In genomic region chr1:162188744-162189143, GRCm38 (mm10) we compare ENCODE assay signal across 25 mouse cellular contexts.
A peak's percentile ranks its signal among the peaks of the same experiment; 100 is the strongest.
DNase-seq lines count a peak whose midpoint lies in the region; ATAC-seq and TF ChIP-seq lines count a peak whose summit lies in the region.
"Had no signal": no experiment of that assay in that cellular context is flagged by ENCODE, and none has a peak within 500 bp of the region (broad histone marks: within the 10 kb centered on the region; RNA-seq: fewer than 3 reads in every experiment).

No protein-coding gene starts in this region.

- ATAC-seq in intestine, embryonic 14.5 days (replicated peaks; ENCODE audit: low FRiP score, low TSS enrichment, low read depth) = no peak
- no peak for ATAC-seq in intestine, postnatal 0 days
- no peak for ATAC-seq in embryonic facial prominence, embryonic 12.5 days (ENCODE audit: insufficient number of reproducible peaks, insufficient read depth, low FRiP score, low TSS enrichment)
- no peak for ATAC-seq in limb, embryonic 15.5 days (ENCODE audit: insufficient number of reproducible peaks, low FRiP score, low TSS enrichment, low read depth)
- ATAC-seq: CD4-positive, CD25-positive, alpha-beta regulatory T cell, adult 4 months; forebrain, postnatal 0 days; midbrain, embryonic 13.5 days had no signal

- H3K27ac ChIP-seq in intestine, embryonic 14.5 days (ENCODE audit: low read depth) = 0 out of 2 replicates have a peak overlapping the region, but pooled peaks have one; percentile 96
- no peak overlapping the region for H3K27ac ChIP-seq in intestine, postnatal 0 days (ENCODE audit: low read depth, low read length)
- H3K27ac ChIP-seq in embryonic facial prominence, embryonic 12.5 days = peak overlapping the region; percentile 97
- peak overlapping the region; percentile 93 for H3K27ac ChIP-seq in limb, embryonic 10.5 days
- peak overlapping the region; percentile 95; the same call in 1 of the 2 replicates for H3K27ac ChIP-seq in limb, embryonic 15.5 days
- H3K27ac ChIP-seq: forebrain, embryonic 12.5 days; hindbrain, embryonic 12.5 days; lung, embryonic 15.5 days; midbrain, embryonic 13.5 days; neural tube, embryonic 13.5 days had no signal

- no peaks in the 10 kb centered on the region for H3K36me3 ChIP-seq in intestine, embryonic 14.5 days (ENCODE audit: control insufficient read depth, insufficient read depth, low read length)
- no peaks in the 10 kb centered on the region for H3K36me3 ChIP-seq in intestine, postnatal 0 days (ENCODE audit: control insufficient read depth, insufficient read depth)
- H3K36me3 ChIP-seq in embryonic facial prominence, embryonic 12.5 days = no peaks in the 10 kb centered on the region
- H3K36me3 ChIP-seq in limb, embryonic 10.5 days = no peaks in the 10 kb centered on the region
- H3K36me3 ChIP-seq in limb, embryonic 15.5 days = no peaks in the 10 kb centered on the region
- H3K36me3 ChIP-seq: forebrain, embryonic 12.5 days; hindbrain, embryonic 12.5 days; kidney, embryonic 15.5 days; lung, embryonic 15.5 days; midbrain, embryonic 13.5 days; neural tube, embryonic 13.5 days had no signal

- H3K4me3 ChIP-seq in intestine, embryonic 14.5 days (ENCODE audit: low read depth, low read length) = no peak overlapping the region
- H3K4me3 ChIP-seq in intestine, postnatal 0 days (ENCODE audit: low read depth, low read length) = no peak overlapping the region
- H3K4me3 ChIP-seq in embryonic facial prominence, embryonic 12.5 days = no peak overlapping the region
- no peak overlapping the region for H3K4me3 ChIP-seq in limb, embryonic 10.5 days
- H3K4me3 ChIP-seq in limb, embryonic 15.5 days = no peak overlapping the region
- H3K4me3 ChIP-seq: forebrain, embryonic 12.5 days; hindbrain, embryonic 12.5 days; kidney, embryonic 15.5 days; lung, embryonic 15.5 days; midbrain, embryonic 13.5 days; neural tube, embryonic 13.5 days had no signal

- H3K9me3 ChIP-seq in intestine, embryonic 14.5 days (ENCODE audit: control insufficient read depth, low read length) = no peaks in the 10 kb centered on the region
- H3K9me3 ChIP-seq in intestine, postnatal 0 days (ENCODE audit: control insufficient read depth) = no peaks in the 10 kb centered on the region
- H3K9me3 ChIP-seq in embryonic facial prominence, embryonic 12.5 days = no peaks in the 10 kb centered on the region
- H3K9me3 ChIP-seq in limb, embryonic 10.5 days (replicated peaks) = no peaks in the 10 kb centered on the region
- no peaks in the 10 kb centered on the region for H3K9me3 ChIP-seq in limb, embryonic 15.5 days
- H3K9me3 ChIP-seq: forebrain, embryonic 12.5 days; hindbrain, embryonic 12.5 days; kidney, embryonic 15.5 days; lung, embryonic 15.5 days; midbrain, embryonic 13.5 days; neural tube, embryonic 13.5 days had no signal

- no peaks in the 10 kb centered on the region for H3K27me3 ChIP-seq in intestine, embryonic 14.5 days (replicated peaks; ENCODE audit: control insufficient read depth, insufficient read depth, low read length)
- H3K27me3 ChIP-seq in intestine, postnatal 0 days (replicated peaks; ENCODE audit: control insufficient read depth, insufficient read depth, low read length) = no peaks in the 10 kb centered on the region
- H3K27me3 ChIP-seq in embryonic facial prominence, embryonic 12.5 days = no peaks in the 10 kb centered on the region
- H3K27me3 ChIP-seq in limb, embryonic 10.5 days (ENCODE audit: low read depth, poor library complexity, severe bottlenecking) = no peaks in the 10 kb centered on the region
- H3K27me3 ChIP-seq in limb, embryonic 15.5 days = no peaks in the 10 kb centered on the region
- H3K27me3 ChIP-seq: forebrain, embryonic 12.5 days; kidney, embryonic 15.5 days; lung, embryonic 15.5 days; midbrain, embryonic 13.5 days; neural tube, embryonic 13.5 days had no signal

- WGBS in intestine, embryonic 14.5 days = 94% methylated on average over 4 of the region's 4 CpGs
- 85% methylated on average over 4 of the region's 4 CpGs for WGBS in intestine, postnatal 0 days
- 82% methylated on average over 4 of the region's 4 CpGs for WGBS in embryonic facial prominence, embryonic 12.5 days
- WGBS in limb, embryonic 10.5 days = 91% methylated on average over 4 of the region's 4 CpGs
- 83% methylated on average over 4 of the region's 4 CpGs for WGBS in limb, embryonic 15.5 days

- DNase-seq in intestine, embryonic 14.5 days (ENCODE audit: low spot score) = no peak
- DNase-seq in limb, embryonic 10.5 days (ENCODE audit: low spot score) = no peak
- DNase-seq in lung, postnatal 25 days (ENCODE audit: low spot score) = no peak
- no peak for DNase-seq in thymus, adult 18-20 months
- DNase-seq in urinary bladder, postnatal 14 days (ENCODE audit: low spot score) = no peak
- DNase-seq: adrenal gland, postnatal 36 days; cerebellum, adult 2 months; cerebellum, postnatal 14 days; forebrain, postnatal 0 days; heart, postnatal 36 days; kidney, adult 11 months; kidney, postnatal 25 days; lung, postnatal 36 days; spleen, adult 18-20 months had no signal

- TF ChIP-seq CTCF in intestine, postnatal 0 days (IDR thresholded peaks at IDR 0.05; ENCODE audit: low read depth) = no peak

- no peak overlapping the region for H3K9ac ChIP-seq in intestine, embryonic 14.5 days (ENCODE audit: low read length)
- H3K9ac ChIP-seq in intestine, postnatal 0 days (ENCODE audit: low read depth, low read length) = no peak overlapping the region
- no peak overlapping the region for H3K9ac ChIP-seq in embryonic facial prominence, embryonic 12.5 days
- no peak overlapping the region for H3K9ac ChIP-seq in limb, embryonic 15.5 days
- H3K9ac ChIP-seq: forebrain, embryonic 12.5 days; forebrain, postnatal 0 days; hindbrain, embryonic 12.5 days; kidney, embryonic 15.5 days; lung, embryonic 15.5 days; midbrain, embryonic 13.5 days; neural tube, embryonic 13.5 days had no signal

- H3K4me2 ChIP-seq in intestine, embryonic 14.5 days (ENCODE audit: low read length) = no peak overlapping the region
- H3K4me2 ChIP-seq in intestine, postnatal 0 days (replicated peaks; ENCODE audit: low read depth) = no peak overlapping the region
- H3K4me2 ChIP-seq in embryonic facial prominence, embryonic 12.5 days (replicated peaks) = no peak overlapping the region
- no peak overlapping the region for H3K4me2 ChIP-seq in limb, embryonic 15.5 days
- H3K4me2 ChIP-seq: forebrain, embryonic 12.5 days; hindbrain, embryonic 12.5 days; kidney, embryonic 15.5 days; liver, embryonic 11.5 days; lung, embryonic 15.5 days; midbrain, embryonic 13.5 days; neural tube, embryonic 13.5 days had no signal

- peaks cover 41% of the 10 kb centered on the region for H3K4me1 ChIP-seq in intestine, embryonic 14.5 days (replicated peaks; ENCODE audit: control insufficient read depth, insufficient read depth, low read length)
- H3K4me1 ChIP-seq in intestine, postnatal 0 days (replicated peaks; ENCODE audit: control insufficient read depth, insufficient read depth, low read length) = 0 out of 2 replicates have a peak, but pooled peaks cover 4% of the 10 kb centered on the region
- peaks cover 39% of the 10 kb centered on the region for H3K4me1 ChIP-seq in embryonic facial prominence, embryonic 12.5 days
- H3K4me1 ChIP-seq in limb, embryonic 10.5 days = peaks cover 52% of the 10 kb centered on the region
- H3K4me1 ChIP-seq in limb, embryonic 15.5 days = peaks cover 39% of the 10 kb centered on the region
